ENCODE assay signal across 16 mouse cellular contexts in genomic region chr3:108719761-108720160, GRCm38 (mm10). TPM values are rescaled to one million over a fixed set of nuclear protein-coding genes. Genes with fewer than 3 reads are reported as not detected.
DNase-seq lines count a peak whose midpoint lies in the region; ATAC-seq and TF ChIP-seq lines count a peak whose summit lies in the region.
"Had no signal": no experiment of that assay in that cellular context is flagged by ENCODE, and none has a peak within 500 bp of the region (broad histone marks: within the 10 kb centered on the region; RNA-seq: fewer than 3 reads in every experiment).

No protein-coding gene starts in this region.

- H3K9me3 ChIP-seq in lung, embryonic 14.5 days (ENCODE audit: low read depth, low read length), result no peaks in the 10 kb centered on the region
- no peaks in the 10 kb centered on the region for H3K9me3 ChIP-seq in forebrain, embryonic 12.5 days
- H3K9me3 ChIP-seq in intestine, embryonic 15.5 days, result no peaks in the 10 kb centered on the region
- H3K9me3 ChIP-seq in neural tube, embryonic 13.5 days, result no peaks in the 10 kb centered on the region
- H3K9me3 ChIP-seq in kidney, embryonic 14.5 days (ENCODE audit: control insufficient read depth, low read length), result no peaks in the 10 kb centered on the region

- TF ChIP-seq CTCF in lung, embryonic 14.5 days (IDR thresholded peaks at IDR 0.05; ENCODE audit: low read depth), result no peak
- no peak for TF ChIP-seq CTCF in lung, adult 2 months (IDR thresholded peaks at IDR 0.05; ENCODE audit: insufficient read depth, low read length)

- no peak for ATAC-seq in lung, embryonic 14.5 days (ENCODE audit: insufficient read depth)
- no peak for ATAC-seq in forebrain, embryonic 12.5 days (ENCODE audit: low FRiP score)
- no peak for ATAC-seq in intestine, embryonic 15.5 days
- no peak for ATAC-seq in neural tube, embryonic 13.5 days (ENCODE audit: low read depth)
- no peak for ATAC-seq in kidney, embryonic 14.5 days (ENCODE audit: low FRiP score, low TSS enrichment)
- ATAC-seq: Patski had no signal

- DNase-seq in lung, embryonic 14.5 days, result no peak
- DNase-seq in lung, adult 2 months, result no peak
- no peak for DNase-seq in retina, embryonic 14.5 days (ENCODE audit: low spot score)
- no peak for DNase-seq in left cerebral cortex, adult 18-20 months (ENCODE audit: low spot score in 2 of 2)
- DNase-seq: adrenal gland, adult 8-10 months; gastrocnemius, adult 2 months; kidney, adult 8-10 months; lung, adult 18-20 months; spleen, adult 18-20 months; thymus, postnatal 4 days had no signal

- H3K4me1 ChIP-seq in lung, embryonic 14.5 days (ENCODE audit: insufficient read depth), result peaks cover 10% of the 10 kb centered on the region; the same call in 1 of the 2 replicates
- peaks cover 5% of the 10 kb centered on the region for H3K4me1 ChIP-seq in lung, adult 2 months (ENCODE audit: control insufficient read depth, insufficient read depth, low read length)
- H3K4me1 ChIP-seq in forebrain, embryonic 12.5 days, result peaks cover 29% of the 10 kb centered on the region
- H3K4me1 ChIP-seq in intestine, embryonic 15.5 days (replicated peaks), result peaks cover 13% of the 10 kb centered on the region
- H3K4me1 ChIP-seq in neural tube, embryonic 13.5 days (replicated peaks), result peaks cover 27% of the 10 kb centered on the region
- H3K4me1 ChIP-seq in kidney, embryonic 14.5 days (ENCODE audit: control insufficient read depth, insufficient read depth, low read length), result peaks cover 11% of the 10 kb centered on the region; the same call in 1 of the 2 replicates

- WGBS in lung, embryonic 14.5 days, result 54% methylated on average over 3 of the region's 3 CpGs
- 64% methylated on average over 3 of the region's 3 CpGs for WGBS in lung, adult 2 months
- 83% methylated on average over 3 of the region's 3 CpGs for WGBS in forebrain, embryonic 12.5 days
- WGBS in intestine, embryonic 15.5 days, result 66% methylated on average over 3 of the region's 3 CpGs
- 82% methylated on average over 3 of the region's 3 CpGs for WGBS in neural tube, embryonic 13.5 days
- WGBS in kidney, embryonic 14.5 days, result 87% methylated on average over 3 of the region's 3 CpGs

- 0 out of 2 replicates have a peak, but pooled peaks cover 4% of the 10 kb centered on the region for H3K27me3 ChIP-seq in lung, embryonic 14.5 days (ENCODE audit: insufficient read depth, low read length)
- no peaks in the 10 kb centered on the region for H3K27me3 ChIP-seq in forebrain, embryonic 12.5 days
- H3K27me3 ChIP-seq in intestine, embryonic 15.5 days (replicated peaks), result no peaks in the 10 kb centered on the region
- no peaks in the 10 kb centered on the region for H3K27me3 ChIP-seq in neural tube, embryonic 13.5 days
- no peaks in the 10 kb centered on the region for H3K27me3 ChIP-seq in kidney, embryonic 14.5 days (ENCODE audit: control insufficient read depth, insufficient read depth, low read length)
- H3K27me3 ChIP-seq: Patski had no signal

- no peak overlapping the region for H3K9ac ChIP-seq in lung, embryonic 14.5 days
- no peak overlapping the region for H3K9ac ChIP-seq in forebrain, embryonic 12.5 days
- no peak overlapping the region for H3K9ac ChIP-seq in intestine, embryonic 15.5 days
- H3K9ac ChIP-seq in neural tube, embryonic 13.5 days, result 0 out of 2 replicates have a peak overlapping the region, but pooled peaks have one; percentile 34
- H3K9ac ChIP-seq in kidney, embryonic 14.5 days (ENCODE audit: low read depth, low read length), result no peak overlapping the region

- no peak overlapping the region for H3K27ac ChIP-seq in lung, embryonic 14.5 days (ENCODE audit: low read depth)
- no peak overlapping the region for H3K27ac ChIP-seq in forebrain, embryonic 12.5 days
- H3K27ac ChIP-seq in intestine, embryonic 15.5 days, result no peak overlapping the region
- H3K27ac ChIP-seq in neural tube, embryonic 13.5 days (replicated peaks), result no peak overlapping the region
- H3K27ac ChIP-seq in kidney, embryonic 14.5 days (ENCODE audit: low read depth, low read length), result no peak overlapping the region
- H3K27ac ChIP-seq: gastrocnemius, adult 2 months had no signal

- H3K4me2 ChIP-seq in lung, embryonic 14.5 days, result peak overlapping the region; percentile 77
- H3K4me2 ChIP-seq in forebrain, embryonic 12.5 days, result peak overlapping the region; percentile 66
- H3K4me2 ChIP-seq in intestine, embryonic 15.5 days (replicated peaks), result peak overlapping the region; percentile 16; the same call in 1 of the 2 replicates
- peak overlapping the region; percentile 68 for H3K4me2 ChIP-seq in neural tube, embryonic 13.5 days
- no peak overlapping the region for H3K4me2 ChIP-seq in kidney, embryonic 14.5 days (replicated peaks; ENCODE audit: low read depth, low read length)

- no peak for TF ChIP-seq POLR2A in lung, adult 2 months (IDR thresholded peaks at IDR 0.05; ENCODE audit: borderline replicate concordance, extremely low read depth, low read depth, low read length)

- H3K4me3 ChIP-seq in lung, embryonic 14.5 days (ENCODE audit: low read depth, low read length), result no peak overlapping the region
- H3K4me3 ChIP-seq in lung, adult 2 months (replicated peaks; ENCODE audit: extremely low read depth, low read depth, low read length), result no peak overlapping the region
- H3K4me3 ChIP-seq in forebrain, embryonic 12.5 days (replicated peaks), result peak overlapping the region; percentile 71; the same call in 1 of the 2 replicates
- no peak overlapping the region for H3K4me3 ChIP-seq in intestine, embryonic 15.5 days (replicated peaks)
- H3K4me3 ChIP-seq in neural tube, embryonic 13.5 days, result peak overlapping the region; percentile 76; the same call in 1 of the 2 replicates
- no peak overlapping the region for H3K4me3 ChIP-seq in kidney, embryonic 14.5 days (ENCODE audit: low read length)
- H3K4me3 ChIP-seq: gastrocnemius, adult 2 months had no signal

- no peaks in the 10 kb centered on the region for H3K36me3 ChIP-seq in lung, embryonic 14.5 days (ENCODE audit: insufficient read depth)
- H3K36me3 ChIP-seq in forebrain, embryonic 12.5 days (replicated peaks), result peaks cover 4% of the 10 kb centered on the region; the same call in 1 of the 2 replicates
- no peaks in the 10 kb centered on the region for H3K36me3 ChIP-seq in intestine, embryonic 15.5 days
- no peaks in the 10 kb centered on the region for H3K36me3 ChIP-seq in neural tube, embryonic 13.5 days
- H3K36me3 ChIP-seq in kidney, embryonic 14.5 days (ENCODE audit: control insufficient read depth, insufficient read depth, low read length), result no peaks in the 10 kb centered on the region

RNA-seq across cellular contexts. Expression of gene Gpsm2, which starts 2.3 kb away (rescaled TPM):
- 55.1 and 59.7 TPM in 2 replicates for polyA plus RNA-seq in lung, embryonic 14.5 days (2014; fragmentation: Nextera tagmentation; extraction: Ambion mirVana)
- 2.7 and 5.1 TPM in 2 replicates for polyA plus RNA-seq in lung, adult 2 months (2012; rRNA removed)
- polyA plus RNA-seq in forebrain, embryonic 12.5 days (2016; fragmentation: Nextera tagmentation; extraction: Ambion mirVana), result 103 and 110 TPM in 2 replicates
- polyA plus RNA-seq in intestine, embryonic 15.5 days (2015; fragmentation: Nextera tagmentation; extraction: Ambion mirVana), result 49.1 and 56.1 TPM in 2 replicates
- 31.3 and 38.1 TPM in 2 replicates for polyA plus RNA-seq in neural tube, embryonic 13.5 days (2015; fragmentation: Nextera tagmentation; extraction: Ambion mirVana)
- polyA plus RNA-seq in kidney, embryonic 14.5 days (2014; fragmentation: Nextera tagmentation; extraction: Ambion mirVana), result 25.3 and 52.4 TPM in 2 replicates
- total RNA-seq in left cerebral cortex, adult 18-20 months (2021), result 10 to 100 TPM; 14.7 to 18.8 TPM

RNA-seq across cellular contexts. Expression of gene Aknad1, which starts 19.7 kb away (rescaled TPM):
- 0.05 and 0.11 TPM in 2 replicates for polyA plus RNA-seq in lung, embryonic 14.5 days (2014; fragmentation: Nextera tagmentation; extraction: Ambion mirVana)
- 0.09 TPM in 1 of 2 replicates, not detected in the other for polyA plus RNA-seq in lung, adult 2 months (2012; rRNA removed)
- 0.04 TPM in 1 of 2 replicates, not detected in the other for polyA plus RNA-seq in forebrain, embryonic 12.5 days (2016; fragmentation: Nextera tagmentation; extraction: Ambion mirVana)
- 0.10 TPM in 1 of 2 replicates, not detected in the other for polyA plus RNA-seq in intestine, embryonic 15.5 days (2015; fragmentation: Nextera tagmentation; extraction: Ambion mirVana)
- polyA plus RNA-seq in neural tube, embryonic 13.5 days (2015; fragmentation: Nextera tagmentation; extraction: Ambion mirVana), result 0.10 TPM in 1 of 2 replicates, not detected in the other
- 0.14 TPM in 1 of 2 replicates, not detected in the other for polyA plus RNA-seq in kidney, embryonic 14.5 days (2014; fragmentation: Nextera tagmentation; extraction: Ambion mirVana)
- total RNA-seq in left cerebral cortex, adult 18-20 months (2021), result under 1 TPM in 1 of 2 experiments, not detected in 1; 0.12 TPM
- polyA plus RNA-seq: heart, embryonic 14.5 days; Patski had no signal

Comparison
In these comparisons a context has a peak if more than half of its experiments do, and no peak if none do; other contexts are left out.
1. H3K4me3 ChIP-seq: peak in forebrain, embryonic 12.5 days (single experiment) and neural tube, embryonic 13.5 days (single experiment); none in lung, embryonic 14.5 days (single experiment), lung, adult 2 months (single experiment), intestine, embryonic 15.5 days (single experiment) and kidney, embryonic 14.5 days (single experiment).